Mouse (Mus musculus): ENCODE results near the gene Gse1. TPM values are rescaled to one million over a fixed set of nuclear protein-coding genes. Genes with fewer than 3 reads are reported as not detected.

Gene Gse1
- polyA plus RNA-seq, 1 experiment: 24.0 TPM

GRCm38 (mm10) chr8:120534504-120535368 lies 306.5 kb downstream of the Gse1 start:
- DNase-seq (ENCODE audit: low read depth): no peak

GRCm38 (mm10) chr8:120535452-120536305 lies 307.4 kb downstream of the Gse1 start:
- no peak for DNase-seq (ENCODE audit: low read depth)

- no peak for DNase-seq (ENCODE audit: low read depth)
Observed at GRCm38 (mm10) chr8:120536306-120537206, 308.3 kb downstream of the Gse1 start.

GRCm38 (mm10) chr8:120537207-120537817 lies 309.1 kb downstream of the Gse1 start:
- DNase-seq (ENCODE audit: low read depth): no peak

GRCm38 (mm10) chr8:120537818-120538396 lies 309.7 kb downstream of the Gse1 start:
- no peak for DNase-seq (ENCODE audit: low read depth)

GRCm38 (mm10) chr8:120538397-120539240 lies 310.4 kb downstream of the Gse1 start:
- DNase-seq (ENCODE audit: low read depth): no peak

- no peak for DNase-seq (ENCODE audit: low read depth)
Observed at GRCm38 (mm10) chr8:120539381-120539774, 311.1 kb downstream of the Gse1 start.

GRCm38 (mm10) chr8:120539775-120540625 lies 311.7 kb downstream of the Gse1 start:
- DNase-seq (ENCODE audit: low read depth): no peak

- no peak for DNase-seq (ENCODE audit: low read depth)
Observed at GRCm38 (mm10) chr8:120542995-120543394, 314.7 kb downstream of the Gse1 start.

- DNase-seq (ENCODE audit: low read depth): no peak
Observed at GRCm38 (mm10) chr8:120543416-120544055, 315.3 kb downstream of the Gse1 start.

GRCm38 (mm10) chr8:120544155-120544554 lies 315.9 kb downstream of the Gse1 start:
- DNase-seq (ENCODE audit: low read depth): no peak

GRCm38 (mm10) chr8:120547562-120547961 lies 319.3 kb downstream of the Gse1 start:
- no peak for DNase-seq (ENCODE audit: low read depth)

GRCm38 (mm10) chr8:120548313-120548761 lies 320.1 kb downstream of the Gse1 start:
- DNase-seq (ENCODE audit: low read depth): no peak

- DNase-seq (ENCODE audit: low read depth): no peak
Observed at GRCm38 (mm10) chr8:120549321-120549921, 321.2 kb downstream of the Gse1 start.

GRCm38 (mm10) chr8:120549922-120550321 lies 321.7 kb downstream of the Gse1 start:
- no peak for DNase-seq (ENCODE audit: low read depth)

GRCm38 (mm10) chr8:120550430-120550829 lies 322.2 kb downstream of the Gse1 start:
- DNase-seq (ENCODE audit: low read depth): no peak

GRCm38 (mm10) chr8:120550937-120551676 lies 322.9 kb downstream of the Gse1 start:
- no peak for DNase-seq (ENCODE audit: low read depth)
